Mouse (Mus musculus) lung, postnatal 10 days (tissue): ENCODE results near the gene Krt15.

ENCODE experiments used
- DNase-seq: peaks from one replicate; pipeline ENCODE4 v3.0.0; 2021

Krt15 gene

DNA sequence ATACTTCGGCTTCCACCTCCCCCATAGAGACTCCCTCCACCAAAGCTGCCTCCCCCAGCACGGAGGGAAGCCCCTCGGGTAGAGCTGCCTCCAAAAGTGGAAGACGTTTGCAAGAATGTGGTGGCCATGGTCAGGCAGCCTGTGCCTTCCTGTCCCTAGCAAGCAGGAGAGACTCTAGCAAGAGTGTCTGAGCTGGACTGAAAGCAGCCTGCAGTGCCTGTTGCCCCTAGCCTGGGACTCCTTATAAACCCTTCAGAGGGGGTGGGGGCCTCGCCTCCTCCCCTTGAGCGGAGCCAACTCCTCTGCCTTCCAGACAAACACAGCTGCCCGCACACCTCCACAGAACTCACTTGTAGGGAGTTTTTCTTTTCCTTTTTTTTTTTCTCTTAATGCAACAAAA lies at the start of gene Krt15:
Gene Krt15, minus strand, starts transcription at position 198 of the 400 bp plus-strand sequence.
- no peak for DNase-seq

DNA sequence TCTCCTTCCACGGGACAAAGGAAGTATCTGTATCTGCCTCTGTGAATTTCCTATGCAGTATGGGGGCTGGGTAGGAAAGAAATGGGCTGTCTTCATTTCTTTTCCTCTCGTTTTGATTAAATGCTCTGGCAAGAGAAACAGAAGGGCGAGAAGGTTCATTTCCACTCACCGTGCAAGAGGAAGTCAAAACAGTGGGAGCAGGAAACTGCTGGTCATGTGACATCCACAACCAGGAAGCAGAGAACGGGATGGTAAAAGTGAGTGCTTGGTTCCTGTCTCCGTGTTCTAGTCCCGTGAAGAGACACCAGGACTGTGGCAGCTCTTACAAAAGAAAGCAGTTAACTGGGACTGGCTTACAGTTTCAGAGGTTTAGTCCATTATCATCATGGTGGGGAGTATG lies 46.0 kb upstream of the Krt15 start:
- DNase-seq: no peak

DNA sequence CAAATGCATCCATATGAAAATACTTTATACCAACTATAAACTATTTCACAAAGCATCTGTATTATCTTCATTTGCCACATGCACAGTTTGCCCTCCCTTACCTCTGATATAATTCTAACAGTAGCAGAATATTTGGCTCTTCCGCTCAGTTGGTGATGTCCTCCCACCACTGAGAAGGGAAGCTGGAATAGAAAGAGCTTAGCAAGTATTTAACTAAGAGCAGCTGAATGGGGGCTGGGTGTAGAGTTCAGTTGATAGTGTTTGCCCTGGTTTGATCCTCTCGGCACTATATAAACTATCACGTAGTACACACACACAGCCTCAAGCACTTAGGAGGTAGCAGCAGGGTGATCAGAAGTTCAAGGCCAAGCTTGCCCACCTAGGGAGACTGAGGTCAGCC lies 43.5 kb upstream of the Krt15 start:
- DNase-seq: no peak

DNA sequence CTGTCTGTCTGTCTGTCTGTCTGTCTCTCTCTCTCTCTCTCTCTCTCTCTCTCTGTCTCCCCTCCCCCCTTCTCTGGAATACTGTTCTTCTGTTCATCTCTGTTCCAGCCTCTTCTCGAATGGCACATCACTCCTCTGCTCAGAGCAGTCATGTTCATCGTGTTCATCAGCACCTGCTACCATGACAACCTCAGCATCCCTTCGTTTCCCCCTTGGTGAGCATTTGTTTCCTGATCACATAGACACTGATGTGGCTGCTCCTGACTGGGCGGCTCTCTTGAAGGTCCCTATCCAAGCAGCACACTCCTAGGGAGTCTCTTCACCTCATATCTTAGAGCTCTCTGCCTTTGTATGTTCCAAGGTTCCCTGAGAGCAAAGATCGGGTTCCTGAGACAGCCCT lies 42.6 kb upstream of the Krt15 start:
- no peak for DNase-seq

DNA sequence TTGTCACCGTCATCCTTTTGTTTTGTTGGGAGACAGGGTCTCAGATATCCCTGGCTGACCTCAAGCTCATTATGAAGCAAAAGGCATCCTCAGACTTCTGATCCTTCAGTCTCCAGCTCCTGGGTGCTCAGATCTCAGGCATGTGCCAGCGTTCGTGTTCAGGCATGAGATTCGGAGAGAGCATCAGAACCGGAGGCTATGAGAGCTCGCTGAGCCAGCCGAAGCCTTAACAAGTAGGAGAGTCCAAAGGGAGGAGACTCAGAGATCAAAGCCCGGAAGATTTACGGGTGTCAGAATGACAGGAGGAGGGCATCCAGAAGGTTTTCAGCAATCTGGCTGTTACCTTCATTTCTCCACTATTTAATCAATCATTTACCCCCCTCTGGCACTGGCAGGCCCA lies 41.1 kb upstream of the Krt15 start:
- no peak for DNase-seq

DNA sequence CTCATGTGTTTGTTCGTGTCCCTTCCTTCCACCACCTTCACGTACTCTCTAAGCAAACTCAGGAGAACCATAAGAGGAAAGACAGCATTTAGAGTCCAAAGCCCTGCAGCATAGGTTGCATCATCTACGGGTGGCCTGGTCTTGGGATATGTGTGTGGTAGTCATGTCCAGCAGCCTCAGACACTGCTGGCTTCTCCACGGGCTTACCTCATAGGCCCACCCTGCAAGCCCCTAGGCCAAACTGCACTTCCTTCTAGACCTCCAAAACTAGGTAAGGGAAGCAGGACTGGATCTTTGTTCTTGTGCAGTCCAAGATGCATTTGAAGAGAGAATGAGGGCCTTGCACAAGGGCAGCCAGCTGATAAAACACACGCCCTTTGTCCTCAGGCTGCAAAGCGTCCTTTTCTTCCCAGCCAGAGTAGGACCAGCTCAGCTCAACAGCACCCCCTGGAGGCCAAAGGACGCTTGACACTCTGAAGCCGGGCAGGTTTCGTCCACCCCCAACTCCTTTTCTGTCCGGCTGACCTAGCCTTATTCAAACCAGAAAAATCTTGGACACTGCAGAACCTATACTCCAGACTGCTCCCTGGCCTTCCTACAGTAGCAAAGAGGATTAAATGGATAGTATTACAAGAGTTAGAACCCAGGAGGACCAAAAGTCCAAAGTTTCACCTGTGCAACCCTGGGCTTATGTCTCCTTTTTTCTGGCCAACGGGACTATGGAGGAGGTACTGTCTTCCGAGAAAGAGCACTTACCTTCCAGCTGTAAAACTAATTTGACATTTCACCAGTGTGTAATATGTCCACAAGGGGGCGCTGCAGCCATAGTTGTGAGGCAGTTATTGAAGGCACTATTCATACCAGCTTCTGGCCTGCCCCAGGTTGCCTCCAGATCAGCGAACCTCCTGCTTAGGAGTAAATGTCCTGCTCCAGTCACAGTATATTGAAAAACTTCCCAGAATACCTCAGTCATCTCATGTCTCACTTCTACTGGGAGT lies 33.3 kb upstream of the Krt15 start:
- peak; percentile 80 for DNase-seq

DNA sequence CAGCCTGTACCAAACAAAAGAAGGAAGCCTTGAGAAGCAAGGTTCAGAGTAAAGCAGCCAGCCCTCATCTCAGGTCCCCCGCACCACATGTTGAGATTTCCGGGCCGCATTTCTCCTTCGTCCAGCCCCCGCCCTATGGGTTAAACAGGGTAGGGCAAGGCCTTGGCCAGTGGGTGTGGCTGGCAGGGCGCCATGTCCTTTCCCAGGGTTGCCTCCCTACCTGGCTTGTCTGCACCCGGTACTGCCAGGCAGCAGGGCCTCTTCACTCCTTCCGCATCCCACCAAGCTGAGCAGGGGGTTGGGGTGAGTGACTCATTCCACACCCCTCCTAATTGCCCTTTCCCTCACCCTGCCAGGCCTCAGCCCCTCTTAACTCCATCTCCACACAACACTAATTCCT lies 32.3 kb upstream of the Krt15 start:
- peak; percentile 73 for DNase-seq

DNA sequence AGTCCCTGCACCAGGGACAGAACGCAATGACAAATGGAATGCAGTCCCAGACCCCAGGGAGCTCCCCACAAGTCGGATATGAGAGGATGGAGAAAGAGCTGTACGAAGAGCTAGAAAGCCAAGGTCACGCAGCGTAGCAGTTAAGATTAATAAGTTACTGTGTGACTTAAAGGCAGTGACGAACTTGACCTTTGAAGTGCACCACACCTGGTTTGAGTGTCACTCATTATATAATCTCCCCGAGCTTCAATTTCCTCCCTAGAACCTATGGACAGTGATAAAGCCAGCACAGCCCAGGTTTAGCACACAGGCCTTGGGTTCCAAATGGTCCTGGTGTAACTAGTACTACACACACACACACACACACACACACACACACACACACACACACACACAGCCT lies 28.7 kb upstream of the Krt15 start:
- no peak for DNase-seq

DNA sequence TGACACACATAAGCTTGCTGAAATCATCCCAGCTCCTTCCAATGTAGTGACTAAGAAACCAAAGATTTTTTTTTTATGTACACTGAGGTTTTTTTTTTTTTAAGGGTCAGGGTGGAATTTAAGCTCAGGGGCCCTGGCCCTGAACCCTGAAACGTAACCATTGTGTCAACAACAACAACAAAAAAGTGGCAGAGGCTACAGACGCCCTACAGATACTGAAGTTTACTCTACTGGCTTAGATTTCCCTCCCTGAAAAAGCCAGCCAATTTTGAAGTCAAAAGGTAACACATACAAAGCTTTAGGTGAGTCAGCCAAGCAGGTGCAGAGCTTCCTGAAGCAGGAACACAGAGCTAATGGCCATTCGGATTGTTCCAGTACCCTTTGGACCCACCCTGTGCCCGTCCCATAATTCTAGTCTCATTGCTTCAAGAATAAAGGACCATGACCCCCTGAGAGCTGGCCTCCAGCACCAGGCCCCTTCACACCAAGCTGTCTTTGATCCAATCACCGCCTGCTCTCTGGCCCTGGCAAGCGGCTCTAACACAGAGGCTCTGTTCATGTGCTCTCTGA lies 22.3 kb upstream of the Krt15 start:
- DNase-seq: no peak

DNA sequence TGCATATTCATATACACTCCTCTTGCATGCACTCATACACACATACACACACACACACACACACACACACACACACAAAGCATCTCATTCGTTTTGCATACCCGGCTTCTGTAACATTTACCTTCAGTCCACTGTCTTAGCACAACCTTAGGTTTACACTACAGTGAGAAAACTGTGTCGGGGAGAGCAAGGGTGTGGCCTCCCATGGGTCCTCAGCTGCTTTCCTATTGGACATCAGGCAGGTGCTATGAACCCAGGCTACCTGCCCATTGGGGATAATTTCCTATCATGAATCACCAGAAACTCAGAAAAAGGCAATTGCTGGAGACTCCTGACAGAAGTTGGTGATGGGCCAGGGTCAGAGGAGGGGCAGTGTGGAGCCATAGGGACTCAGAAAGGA lies 21.6 kb upstream of the Krt15 start:
- DNase-seq: no peak

DNA sequence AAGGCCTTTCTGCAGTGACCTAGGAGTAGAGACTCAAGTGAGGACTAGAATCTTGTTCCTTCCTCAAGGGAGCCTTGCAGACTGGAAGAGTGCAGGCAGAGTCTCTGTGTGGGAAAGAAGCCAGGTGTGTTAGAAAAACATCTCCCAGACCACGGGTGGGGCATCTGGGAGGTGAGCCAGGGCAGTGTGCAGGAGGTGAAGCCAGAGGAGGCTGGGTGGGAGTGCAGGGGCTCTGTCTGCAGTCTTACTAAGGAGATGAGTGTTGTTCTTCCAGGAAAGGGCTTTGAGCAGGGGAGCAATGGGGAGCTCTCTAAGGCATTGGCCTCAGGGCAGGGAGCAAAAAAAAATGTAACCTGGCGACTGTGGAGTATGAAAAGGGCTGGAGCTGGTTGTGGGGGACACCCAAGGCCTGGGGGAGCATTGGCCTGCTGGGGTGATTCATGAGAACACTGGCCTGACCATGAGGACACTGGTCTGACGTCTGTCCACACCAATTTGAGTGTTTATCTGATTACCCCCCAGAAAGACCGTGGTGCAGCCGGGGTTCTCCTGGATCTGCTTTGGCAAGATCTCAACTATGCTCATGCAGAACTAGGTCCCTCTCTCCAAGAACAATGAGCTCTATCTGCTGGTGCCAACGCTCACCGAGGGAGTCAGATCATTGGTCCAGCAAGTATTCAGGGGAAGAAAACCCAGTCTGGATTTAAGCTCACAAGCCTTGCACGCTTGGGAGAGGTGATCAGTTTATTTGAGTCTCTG lies 19.9 kb upstream of the Krt15 start:
- DNase-seq: no peak

DNA sequence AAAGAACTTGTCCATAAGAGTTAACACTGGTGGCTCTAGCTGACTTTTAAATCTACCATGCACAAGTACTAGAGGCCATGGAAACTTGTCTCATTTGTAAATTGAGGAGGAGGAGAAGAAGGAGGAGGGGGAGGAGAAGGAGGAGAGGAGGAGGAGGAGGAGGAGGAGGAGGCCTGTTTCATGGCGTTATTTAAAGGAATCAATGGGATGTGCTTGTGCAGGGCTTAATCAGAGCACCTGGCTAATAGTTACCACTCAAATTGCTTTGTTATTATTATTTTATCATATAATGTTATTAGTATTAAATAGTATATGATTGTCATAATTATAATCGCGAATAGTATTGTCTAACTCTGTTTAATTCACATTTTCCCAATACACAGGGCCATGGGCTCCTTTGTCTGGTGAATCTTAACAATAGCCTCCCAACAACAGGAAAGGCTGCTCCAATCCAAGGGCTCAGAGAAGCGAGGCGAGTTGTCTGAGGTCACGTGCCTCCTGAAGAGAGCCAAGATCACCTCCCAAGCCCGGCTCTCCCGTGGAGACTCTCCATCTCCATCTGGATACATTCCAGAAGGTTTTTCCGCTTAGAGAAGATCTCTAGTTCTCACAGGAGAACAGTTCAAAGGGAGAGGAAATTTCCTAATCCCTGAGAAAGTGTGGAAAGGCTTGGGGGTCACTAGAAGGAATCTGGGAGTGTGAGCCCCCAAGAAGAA lies 13.0 kb upstream of the Krt15 start, which contains the start of gene Krt19:
Gene Krt19, minus strand, starts transcription at position 51 of the 716 bp plus-strand sequence.
- DNase-seq: no peak

DNA sequence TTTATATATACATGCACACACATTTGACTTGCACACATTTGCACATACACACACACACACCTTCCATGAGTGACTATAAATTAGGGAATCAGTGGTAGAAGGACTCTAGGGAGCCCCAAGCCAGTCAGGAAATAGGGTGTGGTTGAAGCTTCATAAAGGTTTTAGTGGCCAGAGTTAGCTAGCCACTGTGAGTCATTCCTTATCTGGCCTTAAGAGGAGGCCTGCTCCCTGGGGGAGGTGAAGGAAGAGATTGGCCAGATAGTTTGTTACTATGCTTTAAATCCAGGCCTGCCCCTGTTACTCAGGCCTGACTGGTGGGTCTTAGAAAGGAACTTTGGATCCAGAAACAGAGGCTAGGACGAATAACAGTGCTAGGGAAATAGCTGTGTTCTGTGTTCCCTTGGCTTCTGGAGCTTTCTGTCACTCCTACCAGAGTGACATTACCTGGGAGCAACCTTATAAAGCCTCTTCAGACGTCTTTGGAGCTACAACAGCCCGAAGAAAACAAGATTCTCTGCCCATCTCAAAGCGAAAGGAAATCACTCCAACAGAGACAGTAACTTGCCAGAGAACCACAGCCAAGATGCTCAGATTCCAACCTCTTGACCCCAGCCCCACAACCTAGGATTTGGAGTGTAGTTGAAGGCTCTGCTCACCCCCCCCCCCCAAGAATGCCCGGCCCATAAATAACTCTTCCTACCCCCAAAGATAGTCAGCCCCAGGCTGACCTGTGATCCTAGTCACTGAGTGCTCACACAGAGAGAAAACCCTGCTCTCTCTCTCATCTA lies 12.0 kb upstream of the Krt15 start:
- no peak for DNase-seq

DNA sequence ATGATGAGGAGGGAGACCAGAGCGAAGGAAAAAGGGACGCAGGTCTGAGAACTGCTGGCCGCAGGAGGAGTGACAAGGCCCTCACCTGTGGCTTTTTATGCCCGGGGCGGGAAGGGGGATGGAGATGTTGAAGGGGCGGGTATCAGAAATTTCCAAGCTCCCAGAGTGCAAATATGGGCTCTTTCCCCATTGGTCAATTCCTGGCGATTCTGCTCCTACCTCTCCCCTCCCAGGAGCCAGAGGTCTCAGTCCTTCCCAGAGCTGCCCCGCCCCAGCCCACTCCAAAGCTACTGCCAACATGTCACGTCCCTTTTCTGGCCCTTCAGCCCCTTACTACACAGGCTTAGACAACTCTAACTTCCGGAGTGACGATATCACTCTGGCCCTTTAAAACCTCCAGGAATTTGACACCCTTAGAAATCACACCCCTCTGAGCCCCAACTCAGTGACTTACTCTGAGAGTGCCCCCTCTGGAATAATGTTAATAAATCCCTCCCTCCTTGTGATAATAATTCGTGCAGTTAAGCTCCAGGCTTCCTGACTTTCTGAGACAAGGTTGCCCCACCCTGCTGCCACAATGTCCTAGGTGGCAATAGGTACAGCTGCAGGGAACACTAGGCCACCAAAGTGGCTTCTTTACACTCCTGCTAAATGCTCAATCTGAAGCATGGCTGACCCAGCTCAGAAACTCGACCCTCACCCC lies 10.3 kb upstream of the Krt15 start:
- DNase-seq: peak; percentile 83

DNA sequence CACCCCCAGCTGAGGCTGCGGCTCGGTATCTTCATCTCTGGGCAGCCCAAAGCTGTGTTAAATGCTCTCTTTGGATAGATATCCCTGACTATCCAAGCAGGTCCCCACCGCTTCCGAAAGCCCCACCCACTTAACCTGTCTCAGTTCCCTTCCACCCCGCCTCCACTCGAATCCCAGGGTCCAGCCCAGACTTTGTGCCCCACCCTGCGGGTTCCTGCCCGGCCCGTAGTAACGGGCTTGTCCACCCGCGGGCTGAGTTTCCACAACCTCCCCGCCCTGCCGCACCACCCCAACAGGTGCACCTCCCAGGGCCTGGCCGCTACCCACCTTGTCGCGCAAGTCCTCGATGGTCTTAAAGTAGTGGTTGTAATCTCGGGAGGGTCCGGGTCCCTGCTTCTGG lies 9.4 kb upstream of the Krt15 start:
- peak; percentile 73 for DNase-seq

DNA sequence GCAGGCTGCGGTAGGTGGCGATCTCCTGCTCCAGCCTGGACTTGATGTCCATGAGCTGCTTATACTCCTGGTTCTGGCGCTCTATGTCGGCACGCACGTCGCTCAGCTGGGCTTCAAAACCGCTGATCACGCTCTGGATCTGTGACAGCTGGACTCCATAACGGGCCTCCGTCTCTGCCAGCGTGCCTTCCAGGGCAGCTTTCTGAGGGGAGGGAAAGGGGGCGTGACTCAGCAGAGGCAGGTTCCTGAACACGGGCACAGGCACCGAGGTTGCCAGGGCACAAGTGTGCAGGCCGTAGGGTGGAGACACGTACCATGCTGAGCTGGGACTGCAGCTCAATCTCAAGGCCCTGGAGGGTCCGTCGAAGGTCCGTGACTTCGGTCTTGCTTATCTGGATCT lies 5.2 kb upstream of the Krt15 start:
- DNase-seq: no peak

DNA sequence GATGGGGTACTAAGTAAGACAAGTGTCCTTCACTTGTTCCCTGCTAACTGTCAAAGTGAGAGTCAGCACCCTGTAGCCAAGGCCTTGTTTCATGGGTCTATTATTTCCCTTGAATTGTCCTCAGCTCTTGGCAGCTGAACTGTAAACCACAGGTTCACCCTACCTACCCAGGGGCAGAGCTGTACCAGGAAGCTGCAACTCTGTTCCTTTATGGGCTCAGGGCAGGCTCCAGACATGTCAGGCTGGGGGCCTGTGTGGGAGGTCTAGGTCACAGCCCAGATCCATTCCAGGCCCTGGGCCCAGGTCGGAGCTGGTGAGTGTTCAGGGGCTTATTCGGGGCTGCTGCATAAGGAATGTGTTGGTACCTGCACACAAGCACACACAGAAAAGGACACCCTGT lies 3.7 kb upstream of the Krt15 start:
- DNase-seq: no peak

DNA sequence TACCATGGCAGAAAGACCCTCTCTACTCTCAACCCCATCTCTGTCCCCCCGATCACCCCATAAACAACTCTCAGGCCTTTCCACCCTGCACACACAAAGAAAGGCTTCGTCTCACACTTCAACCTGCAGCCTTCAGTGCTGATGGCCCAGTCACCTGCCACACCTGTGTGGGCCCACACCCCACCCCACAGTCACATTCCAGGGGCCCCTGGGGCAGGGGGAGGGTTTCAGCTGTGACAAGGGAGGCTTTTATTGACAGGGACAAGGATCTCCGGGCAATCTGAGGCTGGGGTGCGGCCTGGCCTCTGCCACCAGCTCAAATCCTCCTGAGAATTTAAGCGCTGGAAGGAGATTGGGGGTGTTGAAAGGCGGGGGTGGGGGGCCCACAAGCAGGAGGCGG lies 3.1 kb upstream of the Krt15 start:
- no peak for DNase-seq

DNA sequence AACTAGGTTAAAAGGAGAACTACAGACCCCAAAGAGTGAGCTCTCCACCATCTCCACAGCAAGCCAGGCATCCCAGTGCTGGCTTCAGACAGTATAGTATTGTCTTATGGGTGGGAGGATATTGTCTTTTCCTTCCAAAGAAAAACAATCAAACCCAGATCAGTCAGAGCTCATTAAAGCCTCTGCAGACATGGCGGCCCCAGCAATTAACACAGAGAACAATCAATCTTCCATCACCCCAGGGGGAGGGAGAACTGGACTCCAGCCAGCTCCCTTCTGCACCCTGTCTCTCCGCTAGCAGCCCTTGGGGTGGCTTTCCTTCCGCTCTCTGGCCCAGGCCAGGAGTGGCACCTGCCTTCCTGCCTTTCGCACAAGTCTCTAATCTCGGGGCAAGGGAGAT lies 2.0 kb upstream of the Krt15 start:
- DNase-seq: no peak

DNA sequence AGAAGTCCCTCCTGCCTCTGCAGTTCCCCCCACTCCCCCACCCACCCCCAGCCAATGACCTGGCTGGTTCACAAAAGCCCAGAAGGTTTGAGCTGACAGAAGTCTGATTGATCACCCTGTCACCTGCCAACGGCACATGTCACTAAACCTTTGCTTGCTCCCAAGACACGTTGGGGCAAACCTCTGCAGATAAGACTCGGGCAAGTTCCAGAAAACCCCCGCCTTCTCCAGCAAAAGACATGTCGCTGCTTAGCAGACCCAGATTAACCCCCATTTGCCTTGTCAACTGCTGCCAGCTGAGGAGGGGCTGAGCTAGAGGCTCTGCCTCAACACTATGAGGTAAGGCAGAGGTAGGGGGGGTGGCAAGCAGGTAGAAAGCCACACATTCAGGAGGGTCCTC lies 831 bp upstream of the Krt15 start:
- no peak for DNase-seq

DNA sequence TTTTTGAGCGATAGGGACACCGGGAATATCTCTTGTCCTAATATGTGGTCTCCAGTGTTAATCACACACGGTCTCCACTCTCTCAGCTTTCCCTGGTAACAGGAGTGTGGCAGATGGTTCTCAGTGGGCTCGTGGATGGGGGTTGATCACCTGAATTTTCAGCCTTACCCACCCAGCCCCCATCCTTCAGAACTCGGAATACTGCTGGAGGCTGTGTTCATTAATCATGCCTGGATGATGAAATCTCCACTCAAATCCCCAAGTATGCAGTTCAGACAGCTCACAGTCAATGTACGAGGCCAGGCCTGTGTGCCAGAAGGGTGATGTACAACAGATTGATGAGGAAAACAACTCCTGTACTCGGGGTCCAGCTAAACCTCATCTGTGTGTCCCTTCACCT lies 10.8 kb downstream of the Krt15 start:
- DNase-seq: no peak

DNA sequence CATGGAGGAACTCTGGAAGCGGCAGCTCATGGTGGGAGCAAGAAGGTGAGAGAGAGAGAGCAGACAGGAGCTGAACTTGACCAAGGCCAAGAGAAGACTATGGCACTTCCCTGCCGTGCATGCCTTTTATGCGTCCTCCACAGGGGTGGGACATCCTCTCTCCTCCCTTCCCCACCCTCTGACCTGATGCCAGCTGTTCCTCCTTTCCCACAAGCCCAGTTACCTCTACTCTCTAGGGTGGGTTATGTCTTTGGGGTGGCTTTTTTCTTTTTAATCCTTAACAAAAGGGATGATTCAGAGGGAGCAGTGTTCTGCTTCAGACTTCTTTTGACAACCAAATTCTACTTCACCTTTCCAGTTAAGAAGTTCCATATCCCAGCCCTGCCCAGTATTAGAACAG lies 14.3 kb downstream of the Krt15 start, which contains the start of gene Krt13:
Gene Krt13, minus strand, starts transcription at position 101 of the 400 bp plus-strand sequence.
- no peak for DNase-seq
